Mouse (Mus musculus) forebrain, embryonic 15.5 days (tissue): ENCODE results near the gene Irs1. TPM values are rescaled to one million over a fixed set of nuclear protein-coding genes. Genes with fewer than 3 reads are reported as not detected.

Experiments
- ATAC-seq: fragments of 200-750 bp; cut with Nextera tagmentation; replicated peaks from 2 replicates; pipeline ENCODE4 v1.8.0; 2017; ENCODE audit warnings: mild to moderate bottlenecking, moderate TSS enrichment, moderate library complexity
- H3K27ac ChIP-seq: fragments of 300-500 bp; sonication (generic); replicated peaks from 2 replicates; pipeline ENCODE4 v1.5.1; 2015; ENCODE audit warnings: mild to moderate bottlenecking, inconsistent platforms
- H3K27me3 ChIP-seq: fragments of 300-500 bp; sonication (generic); 2 replicates; pipeline ENCODE4 v1.6.1; 2015; ENCODE audit warnings: inconsistent platforms
- H3K36me3 ChIP-seq: fragments of 300-500 bp; sonication (generic); 2 replicates; pipeline ENCODE4 v1.6.1; 2015; ENCODE audit warnings: mild to moderate bottlenecking, inconsistent platforms
- H3K4me1 ChIP-seq: fragments of 300-500 bp; sonication (generic); 2 replicates; pipeline ENCODE4 v1.6.1; 2015; ENCODE audit warnings: inconsistent platforms
- H3K4me2 ChIP-seq: fragments of 300-500 bp; sonication (generic); replicated peaks from 2 replicates; pipeline ENCODE4 v1.6.1; 2015; ENCODE audit warnings: mild to moderate bottlenecking, inconsistent platforms
- H3K4me3 ChIP-seq: fragments of 300-500 bp; sonication (generic); 2 replicates; pipeline ENCODE4 v1.5.1; 2015; ENCODE audit warnings: mild to moderate bottlenecking, inconsistent platforms
- H3K9ac ChIP-seq: fragments of 300-500 bp; sonication (generic); replicated peaks from 2 replicates; pipeline ENCODE4 v1.6.1; 2015; ENCODE audit warnings: mild to moderate bottlenecking, inconsistent platforms
- H3K9me3 ChIP-seq: fragments of 300-500 bp; sonication (generic); 2 replicates; pipeline ENCODE4 v1.6.1; 2016; ENCODE audit warnings: inconsistent platforms
- WGBS: fragments of 180-500 bp; shearing (Covaris S2); methylation state at CpG from one replicate; pipeline ENCODE4 v1.1.7; 2015; ENCODE audit warnings: mixed read lengths; 5-methylcytosine and 5-hydroxymethylcytosine counted together
- polyA plus RNA-seq: library from polyadenylated mRNA; unstranded; fragments of >200 nt; fragmentation: Nextera tagmentation; extraction: Ambion mirVana; gene quantifications from 2 replicates; pipeline ENCODE4 v1.2.1, GENCODE M21; 2015

Irs1 gene
- polyA plus RNA-seq: 9.1 and 10.4 TPM in 2 replicates

- Histone ChIP-seq H3K9me3 (no peaks in the 10 kb centered on the region), H3K36me3 (no peaks in the 10 kb centered on the region), H3K9ac (peak within 1 kb of the TSS; percentile 95), H3K4me3 (peak within 1 kb of the TSS; percentile 84), H3K27me3 (no peaks in the 10 kb centered on the region), H3K4me2 (peak within 1 kb of the TSS; percentile 76), H3K27ac (peak within 1 kb of the TSS; percentile 99), H3K4me1 (peaks cover 59% of the 10 kb centered on the region)
- under 1% methylated on average over 60 of the region's 60 CpGs for WGBS
- ATAC-seq: peak; percentile 80
Measured at GRCm38 (mm10) chr1:82291151-82291797, at the start of gene Irs1. TSS of gene Irs1 (minus strand) at chr1:82291416.

DNA sequence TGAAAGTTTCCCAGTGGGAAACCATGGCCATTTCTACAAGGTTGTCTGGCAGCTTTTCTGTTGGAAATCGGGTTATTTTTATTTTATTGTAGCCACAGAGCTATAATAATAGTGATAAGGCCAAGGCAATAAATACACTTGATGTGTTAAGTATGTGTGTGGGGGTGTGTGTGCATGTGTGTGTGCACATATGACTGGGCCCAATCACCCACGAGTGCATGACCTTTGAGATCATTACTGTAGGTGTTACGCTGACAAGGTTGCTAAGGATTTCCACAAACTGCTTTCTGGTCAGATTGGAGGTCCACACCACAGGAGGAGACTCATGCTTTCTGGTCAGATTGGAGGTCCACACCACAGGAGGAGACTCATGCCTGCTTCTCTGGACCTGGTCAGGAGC, 43.3 kb upstream of the Irs1 start:
- no peak for ATAC-seq
- Histone ChIP-seq H3K27ac (no peak overlapping the region), H3K9me3 (no peaks in the 10 kb centered on the region), H3K4me1 (peaks cover 5% of the 10 kb centered on the region), H3K9ac (no peak overlapping the region), H3K4me2 (no peak overlapping the region), H3K36me3 (no peaks in the 10 kb centered on the region), H3K27me3 (no peaks in the 10 kb centered on the region), H3K4me3 (no peak overlapping the region)
- 94% methylated on average over 3 of the region's 3 CpGs for WGBS

DNA sequence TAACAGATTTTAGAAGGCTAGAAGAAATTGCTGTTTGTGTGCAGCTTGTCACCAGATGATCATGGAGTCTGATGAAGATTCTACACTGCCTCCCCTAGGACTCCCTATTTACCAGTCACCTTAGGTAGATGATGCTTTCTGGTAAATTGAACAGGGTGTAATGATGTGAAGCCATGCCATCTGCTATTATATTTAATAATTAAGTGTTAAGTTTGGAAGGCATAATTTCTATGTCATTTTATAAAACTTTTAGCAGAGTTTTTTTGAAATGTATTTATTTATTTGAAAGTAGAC, 38.7 kb upstream of the Irs1 start:
- no peaks in the 10 kb centered on the region for H3K36me3 ChIP-seq
- no peak; the same call in 1 of the 2 replicates for ATAC-seq
- peaks cover 7% of the 10 kb centered on the region for H3K4me1 ChIP-seq
- no peak overlapping the region for H3K27ac ChIP-seq
- H3K9ac ChIP-seq: no peak overlapping the region
- no peak overlapping the region for H3K4me3 ChIP-seq
- H3K9me3 ChIP-seq: no peaks in the 10 kb centered on the region
- H3K4me2 ChIP-seq: no peak overlapping the region
- H3K27me3 ChIP-seq: no peaks in the 10 kb centered on the region

DNA sequence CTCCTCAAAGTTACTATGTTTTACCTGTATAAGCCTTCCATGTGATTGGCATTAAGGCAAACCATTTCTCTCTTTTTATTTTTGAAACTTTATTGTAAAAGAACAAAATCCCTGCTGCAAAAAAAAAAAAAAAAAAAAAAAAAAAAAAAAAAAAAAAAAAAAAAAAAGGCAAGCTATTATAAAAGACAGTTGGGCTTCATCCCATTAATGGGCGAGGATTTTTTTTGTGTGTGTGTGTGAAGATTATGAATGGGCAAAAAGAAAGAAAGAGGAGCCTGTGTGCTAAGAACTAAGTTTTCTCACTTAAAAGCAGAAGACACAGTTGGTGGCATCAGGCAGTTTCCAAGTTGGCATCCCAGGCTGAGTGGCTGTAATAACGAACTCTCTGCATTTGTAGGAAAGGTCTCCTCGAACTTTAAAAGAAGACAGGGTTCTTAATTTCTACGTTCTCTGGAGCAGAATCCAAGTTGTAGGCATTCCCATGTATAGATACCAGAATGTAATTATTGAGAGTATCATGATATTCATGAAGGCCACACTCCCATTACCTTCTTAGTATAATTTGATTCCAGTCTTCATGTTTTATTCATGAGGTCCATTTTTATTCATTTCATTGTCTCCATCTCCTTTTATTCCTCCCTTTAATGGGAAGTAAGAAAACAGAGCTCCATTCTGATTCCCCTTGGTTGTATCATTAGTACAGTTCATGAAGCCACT, 38.2 kb upstream of the Irs1 start:
- Histone ChIP-seq H3K36me3 (no peaks in the 10 kb centered on the region), H3K4me2 (no peak overlapping the region), H3K27ac (no peak overlapping the region), H3K27me3 (no peaks in the 10 kb centered on the region), H3K9me3 (no peaks in the 10 kb centered on the region), H3K4me1 (peaks cover 10% of the 10 kb centered on the region), H3K9ac (no peak overlapping the region), H3K4me3 (no peak overlapping the region)
- peak; percentile 56 for ATAC-seq
- 15% methylated on average over 4 of the region's 4 CpGs for WGBS

DNA sequence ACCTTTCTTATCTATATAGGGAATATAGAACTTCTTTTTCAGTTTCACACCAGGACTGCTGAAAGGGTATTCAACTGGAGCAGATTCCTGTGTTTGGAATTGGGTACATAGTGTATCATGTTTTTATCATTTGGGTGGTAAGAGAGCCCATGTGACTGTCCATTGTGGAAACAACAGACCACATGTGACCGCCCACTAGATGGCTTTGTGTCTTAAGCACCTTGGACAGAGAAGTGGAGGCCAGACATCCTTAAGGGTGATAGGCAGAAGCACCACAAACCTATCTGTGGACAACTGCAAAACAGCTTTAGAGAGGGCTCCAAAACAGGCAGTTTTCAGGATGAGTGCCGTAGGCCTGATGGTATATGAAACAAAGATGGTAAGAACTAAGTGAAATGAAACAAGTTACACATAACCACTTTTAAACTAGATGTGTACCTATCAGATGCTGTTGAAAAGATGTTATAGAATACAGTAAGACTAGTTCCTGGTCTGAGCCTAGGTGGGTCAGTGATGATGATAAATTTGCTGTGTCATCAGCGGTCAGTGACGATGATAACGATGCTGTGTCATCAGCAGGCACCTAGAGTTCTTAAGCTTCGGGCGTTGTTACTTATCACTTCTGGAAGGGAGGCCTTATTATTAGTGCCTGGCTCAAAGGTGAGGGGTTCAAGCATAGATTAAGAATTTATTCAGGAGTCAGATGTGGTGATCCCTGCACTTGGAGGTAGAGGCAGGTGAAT, 37.0 kb upstream of the Irs1 start:
- Histone ChIP-seq H3K9ac (no peak overlapping the region), H3K27ac (no peak overlapping the region), H3K4me1 (peaks cover 17% of the 10 kb centered on the region), H3K4me3 (no peak overlapping the region), H3K36me3 (no peaks in the 10 kb centered on the region), H3K9me3 (no peaks in the 10 kb centered on the region), H3K4me2 (no peak overlapping the region), H3K27me3 (no peaks in the 10 kb centered on the region)
- ATAC-seq: no peak
- WGBS: 91% methylated on average over 7 of the region's 7 CpGs

DNA sequence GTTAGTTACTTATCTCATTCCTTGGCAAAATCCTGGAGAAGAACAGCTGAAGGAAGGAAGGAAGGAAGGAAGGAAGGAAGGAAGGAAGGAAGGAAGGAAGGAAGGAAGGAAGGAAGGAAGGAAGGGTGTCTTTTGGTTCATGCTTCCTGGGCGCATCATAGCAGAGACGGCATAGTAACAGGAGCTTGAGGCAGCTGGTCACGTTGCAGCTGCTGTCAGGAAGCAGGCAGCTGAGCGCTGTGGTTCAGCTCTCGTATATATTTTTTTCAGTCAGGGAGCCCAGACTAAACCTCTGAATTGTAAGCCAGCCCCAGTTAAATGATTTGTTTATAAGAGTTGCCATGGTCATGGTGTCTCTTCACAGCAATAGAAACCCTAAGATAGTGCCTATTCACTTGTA, 34.9 kb upstream of the Irs1 start:
- Histone ChIP-seq H3K27me3 (no peaks in the 10 kb centered on the region), H3K9me3 (no peaks in the 10 kb centered on the region), H3K4me2 (no peak overlapping the region), H3K4me3 (no peak overlapping the region), H3K9ac (no peak overlapping the region), H3K27ac (no peak overlapping the region), H3K4me1 (peaks cover 24% of the 10 kb centered on the region), H3K36me3 (no peaks in the 10 kb centered on the region)
- ATAC-seq: no peak
- WGBS: 90% methylated on average over 5 of the region's 5 CpGs

- no peak overlapping the region for H3K4me3 ChIP-seq
- no peak overlapping the region for H3K9ac ChIP-seq
- H3K4me2 ChIP-seq: no peak overlapping the region
- H3K27ac ChIP-seq: peak overlapping the region; percentile 47
- no peaks in the 10 kb centered on the region for H3K9me3 ChIP-seq
- H3K27me3 ChIP-seq: no peaks in the 10 kb centered on the region
- H3K4me1 ChIP-seq: peaks cover 33% of the 10 kb centered on the region
- ATAC-seq: no peak
- 7% methylated on average over 4 of the region's 4 CpGs for WGBS
- no peaks in the 10 kb centered on the region for H3K36me3 ChIP-seq
Measured at GRCm38 (mm10) chr1:82324131-82324785, 33.0 kb upstream of the Irs1 start.

- no peak overlapping the region for H3K9ac ChIP-seq
- H3K4me2 ChIP-seq: no peak overlapping the region
- H3K9me3 ChIP-seq: no peaks in the 10 kb centered on the region
- H3K36me3 ChIP-seq: no peaks in the 10 kb centered on the region
- ATAC-seq: no peak
- no peak overlapping the region for H3K4me3 ChIP-seq
- 69% methylated on average over 1 of the region's 1 CpGs for WGBS
- no peak overlapping the region for H3K27ac ChIP-seq
- no peaks in the 10 kb centered on the region for H3K27me3 ChIP-seq
- peaks cover 40% of the 10 kb centered on the region for H3K4me1 ChIP-seq
Measured at GRCm38 (mm10) chr1:82321441-82321840, 30.2 kb upstream of the Irs1 start.

DNA sequence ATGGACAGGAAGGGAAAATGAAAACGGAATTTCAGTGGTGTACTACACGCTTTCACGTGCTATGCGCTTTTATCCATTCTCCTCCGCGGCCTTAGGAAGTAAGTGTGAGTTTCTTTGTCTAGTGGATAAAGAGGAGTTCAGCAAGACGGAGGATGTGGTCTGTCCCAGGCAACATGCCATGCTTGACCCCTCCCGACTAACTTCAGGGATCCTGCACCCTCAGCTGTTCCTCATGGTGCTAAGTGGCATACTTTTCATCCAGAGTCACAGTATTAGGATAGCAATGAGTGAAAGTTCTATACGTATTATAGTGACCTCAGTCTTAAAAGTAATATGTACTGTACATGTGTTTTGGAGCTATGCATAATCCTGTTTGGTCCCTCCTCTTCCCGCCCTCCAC, 29.6 kb upstream of the Irs1 start:
- Histone ChIP-seq H3K9me3 (no peaks in the 10 kb centered on the region), H3K4me1 (peaks cover 43% of the 10 kb centered on the region), H3K36me3 (no peaks in the 10 kb centered on the region), H3K27ac (peak overlapping the region; percentile 67), H3K9ac (no peak overlapping the region), H3K4me3 (no peak overlapping the region), H3K27me3 (no peaks in the 10 kb centered on the region), H3K4me2 (peak overlapping the region; percentile 22; the same call in 1 of the 2 replicates)
- 45% methylated on average over 10 of the region's 10 CpGs for WGBS
- no peak for ATAC-seq

DNA sequence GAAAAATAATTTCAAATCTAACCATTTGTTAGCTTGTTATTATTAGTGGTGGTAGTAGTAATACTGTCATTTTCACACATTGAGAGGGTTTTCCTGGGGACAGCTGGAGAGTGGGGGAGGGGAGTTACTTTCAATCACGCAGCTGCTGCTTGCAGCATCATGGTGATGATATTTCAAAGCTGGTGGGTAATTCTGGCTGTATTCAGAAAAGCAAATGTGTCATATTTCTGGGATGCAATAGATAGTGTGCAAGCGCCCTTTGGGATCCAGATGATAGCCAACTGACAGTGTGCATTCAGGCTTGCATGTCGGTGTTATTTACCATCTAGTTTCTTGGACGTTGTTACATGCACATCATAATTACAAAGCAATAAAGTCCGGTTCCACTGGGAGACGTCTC, 29.2 kb upstream of the Irs1 start:
- peak overlapping the region; percentile 22; the same call in 1 of the 2 replicates for H3K4me2 ChIP-seq
- WGBS: 35% methylated on average over 6 of the region's 6 CpGs
- H3K27ac ChIP-seq: peak overlapping the region; percentile 67
- no peaks in the 10 kb centered on the region for H3K27me3 ChIP-seq
- no peak overlapping the region for H3K4me3 ChIP-seq
- H3K9me3 ChIP-seq: no peaks in the 10 kb centered on the region
- peaks cover 44% of the 10 kb centered on the region for H3K4me1 ChIP-seq
- no peaks in the 10 kb centered on the region for H3K36me3 ChIP-seq
- no peak for ATAC-seq
- H3K9ac ChIP-seq: no peak overlapping the region

- peak overlapping the region; percentile 98 for H3K9ac ChIP-seq
- no peaks in the 10 kb centered on the region for H3K27me3 ChIP-seq
- 0% methylated on average over 21 of the region's 26 CpGs for WGBS
- H3K9me3 ChIP-seq: no peaks in the 10 kb centered on the region
- H3K4me2 ChIP-seq: peak overlapping the region; percentile 76
- H3K36me3 ChIP-seq: no peaks in the 10 kb centered on the region
- H3K4me3 ChIP-seq: peak overlapping the region; percentile 99
- ATAC-seq: no peak
- peaks cover 33% of the 10 kb centered on the region for H3K4me1 ChIP-seq
- H3K27ac ChIP-seq: peak overlapping the region; percentile 98
Measured at GRCm38 (mm10) chr1:82316746-82317126, 25.5 kb upstream of the Irs1 start.
